Mouse (Mus musculus) gastrocnemius, adult 8-10 months (tissue): ENCODE measurements around the gene Hoxa10. TPM values are rescaled to one million over a fixed set of nuclear protein-coding genes. Genes with fewer than 3 reads are reported as not detected.
A peak's percentile ranks its signal among the peaks of the same experiment; 100 is the strongest.

ENCODE experiments used
- DNase-seq, 2 experiments: peaks; one replicate each; pipeline ENCODE4 v3.0.0; 2022; ENCODE audit warnings: low spot score in 2 of 2
- total RNA-seq, 4 experiments: library from RNA; stranded (reverse); gene quantifications; 2 replicates each; pipeline ENCODE4 v1.2.4; 2022

Gene Hoxa10
- total RNA-seq, 4 experiments from 2014 or later = 14.5 to 15.2 (median 14.8) TPM

DNA sequence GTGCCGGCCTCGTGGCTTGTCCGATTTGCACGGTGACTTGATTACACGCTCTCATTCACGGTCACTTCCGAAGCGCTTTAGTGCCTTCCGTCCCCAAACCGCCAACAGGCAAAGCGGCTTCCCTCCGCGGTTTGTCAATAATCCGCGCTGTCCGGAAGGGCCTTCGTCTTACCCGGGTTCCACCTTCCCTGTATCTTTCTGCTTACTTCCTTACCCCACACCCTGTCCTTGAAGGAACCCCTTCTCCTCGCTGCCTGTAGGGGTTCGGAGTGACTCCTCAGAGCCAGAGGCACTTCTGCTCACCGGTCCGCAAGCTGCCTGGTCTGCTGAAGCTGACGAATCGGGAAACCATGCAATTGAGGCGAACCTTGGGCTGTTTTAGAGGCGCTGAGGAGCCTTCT lies 5.7 kb upstream of the Hoxa10 start:
- peak in 1 of 2 experiments; percentile 10 for DNase-seq

DNA sequence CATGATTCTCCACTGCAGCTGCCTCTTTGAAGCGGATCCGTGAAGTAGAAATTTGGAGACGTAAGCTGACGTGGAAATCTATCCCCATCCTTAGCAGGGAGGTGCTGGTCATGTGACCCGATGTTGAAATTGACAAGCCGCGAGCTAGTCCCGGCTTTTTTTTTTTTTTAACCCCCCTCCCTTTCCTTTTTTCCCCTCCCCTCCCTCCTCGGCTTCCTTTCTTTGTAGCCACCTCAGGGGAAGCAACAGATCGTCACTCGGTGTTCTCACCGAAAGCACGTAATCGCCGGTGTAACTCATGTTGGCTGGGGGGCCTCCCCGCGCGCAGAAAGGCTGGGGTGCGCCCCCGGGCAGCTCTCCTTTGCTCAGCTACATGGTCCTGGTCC lies 5.1 kb upstream of the Hoxa10 start, which contains the start of gene Hoxa11:
Gene Hoxa11 (minus strand): TSS at position 54 of the 386 bp plus-strand sequence.
- DNase-seq = no peak

DNA sequence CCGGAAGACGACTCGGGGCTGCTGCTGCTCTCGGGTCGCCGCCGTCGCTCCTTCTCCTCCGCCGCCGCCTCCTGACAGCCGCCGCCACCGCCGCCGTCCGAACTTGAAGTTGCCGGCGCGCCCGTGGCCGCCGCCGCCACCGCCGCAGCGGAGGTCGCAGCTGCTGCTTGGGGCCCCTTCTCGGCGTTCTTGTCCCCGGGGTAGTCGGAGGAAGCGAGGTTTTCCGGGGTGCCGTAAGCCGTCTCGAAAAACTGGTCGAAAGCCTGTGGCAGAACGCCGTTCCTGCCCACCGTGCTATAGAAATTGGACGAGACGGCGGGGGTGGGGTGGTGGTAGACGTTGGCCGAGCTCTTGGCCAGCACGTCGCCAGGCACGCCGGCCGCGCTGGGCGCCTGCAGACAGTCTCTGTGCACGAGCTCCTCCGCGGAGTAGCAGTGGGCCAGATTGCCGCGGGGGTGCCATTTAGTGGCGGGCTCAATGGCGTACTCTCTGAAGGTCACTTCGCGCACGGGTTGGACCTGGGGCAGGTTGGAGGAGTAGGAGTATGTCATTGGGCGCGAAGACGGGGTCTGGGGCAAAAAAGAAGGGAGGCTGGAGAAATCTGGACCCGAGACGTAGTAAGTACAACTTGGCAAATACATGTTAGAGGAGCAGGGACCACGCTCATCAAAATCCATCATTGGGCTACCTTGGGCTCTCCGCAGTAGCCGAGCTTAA lies 4.5 kb upstream of the Hoxa10 start:
- DNase-seq = peak in 1 of 2 experiments; percentile 30

DNA sequence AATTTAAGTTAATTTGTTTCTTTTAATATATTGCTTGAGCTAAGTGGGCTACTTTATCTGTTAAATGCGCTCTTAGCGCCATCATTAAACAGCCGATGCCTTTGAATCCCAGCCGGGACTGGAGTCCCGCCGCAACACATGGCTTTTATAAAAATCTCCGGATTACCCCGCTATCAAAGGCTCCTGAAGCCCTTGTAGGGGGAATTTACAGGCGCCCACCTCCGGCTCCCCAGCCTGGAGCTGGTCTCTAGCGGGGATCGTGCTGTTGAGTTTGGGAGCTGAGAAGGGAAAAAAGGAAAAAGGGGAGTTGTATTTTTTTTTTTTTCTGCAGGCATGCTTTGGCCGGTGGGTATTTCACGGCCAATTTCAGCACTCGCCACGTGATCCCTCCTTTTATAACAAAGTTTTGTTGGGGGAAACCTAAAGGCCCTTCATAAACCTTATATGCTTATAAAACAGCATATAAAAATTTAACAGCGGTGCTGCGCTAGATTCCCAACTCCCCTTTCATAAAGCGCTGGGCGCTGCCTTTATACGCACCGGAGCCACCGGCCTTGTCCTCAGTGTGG lies 3.9 kb upstream of the Hoxa10 start:
- DNase-seq = no peak

DNA sequence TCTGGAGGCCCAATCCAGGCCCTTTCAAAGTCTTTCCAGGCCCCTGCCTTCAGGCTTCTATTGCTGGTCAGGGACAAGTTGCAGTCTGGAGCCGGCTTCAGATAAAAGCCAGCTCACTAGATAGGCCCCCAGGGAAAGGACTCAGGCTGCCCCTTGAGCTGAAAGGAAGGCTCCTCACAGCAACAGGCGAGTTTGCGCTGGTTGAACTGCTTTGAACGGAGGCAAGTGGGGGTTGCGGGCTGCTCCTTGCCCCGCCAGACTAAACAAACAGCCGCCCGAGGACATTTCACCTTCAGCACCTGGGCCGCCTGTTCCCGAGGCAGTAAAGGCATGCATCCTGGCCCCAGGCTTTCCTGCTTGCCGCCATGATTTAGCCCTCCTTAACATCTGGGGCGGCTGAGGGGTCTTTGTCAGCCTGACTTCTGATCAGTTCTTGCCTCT lies 3.0 kb upstream of the Hoxa10 start:
- DNase-seq = no peak

GRCm38 (mm10) chr6:52242801-52243332 lies 2.2 kb upstream of the Hoxa10 start:
- DNase-seq = no peak

GRCm38 (mm10) chr6:52241001-52241621 lies 457 bp upstream of the Hoxa10 start:
- DNase-seq = no peak

DNA sequence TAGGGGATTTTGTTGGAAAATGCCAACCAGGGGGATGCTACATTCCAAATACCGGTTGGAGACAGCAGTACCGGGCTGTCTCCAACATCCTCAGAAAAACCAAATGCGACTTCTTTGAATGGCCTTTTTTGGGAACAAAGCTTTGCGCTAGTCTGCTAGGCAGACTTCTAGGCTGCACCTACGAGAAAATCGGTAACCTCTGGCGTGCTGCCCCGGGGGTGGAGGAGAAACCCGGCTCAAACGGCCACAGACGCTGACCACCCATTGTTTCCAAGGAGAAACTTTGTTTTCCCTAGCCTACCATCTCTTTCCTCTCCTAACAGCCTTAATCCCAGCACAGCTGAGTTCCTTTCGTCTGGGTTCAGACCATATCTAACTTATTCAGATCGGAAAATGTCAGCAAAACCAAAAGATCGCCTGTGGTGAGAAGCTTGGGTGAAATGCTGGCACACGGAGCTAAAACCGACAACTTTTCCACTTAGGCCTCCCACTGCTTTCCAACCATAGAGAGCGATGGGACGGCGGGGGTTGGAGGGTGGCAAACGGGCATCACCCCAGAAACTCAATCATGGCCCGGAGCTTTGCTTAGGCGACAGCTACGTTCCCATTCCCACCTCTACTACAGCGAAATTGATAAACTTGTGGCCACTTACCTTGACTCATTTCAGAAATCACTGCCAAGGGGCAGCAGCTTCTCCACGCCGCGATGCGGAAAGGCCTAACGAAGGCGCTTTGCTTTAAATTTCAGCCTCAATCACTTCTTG lies 847 bp downstream of the Hoxa10 start:
- no peak for DNase-seq

DNA sequence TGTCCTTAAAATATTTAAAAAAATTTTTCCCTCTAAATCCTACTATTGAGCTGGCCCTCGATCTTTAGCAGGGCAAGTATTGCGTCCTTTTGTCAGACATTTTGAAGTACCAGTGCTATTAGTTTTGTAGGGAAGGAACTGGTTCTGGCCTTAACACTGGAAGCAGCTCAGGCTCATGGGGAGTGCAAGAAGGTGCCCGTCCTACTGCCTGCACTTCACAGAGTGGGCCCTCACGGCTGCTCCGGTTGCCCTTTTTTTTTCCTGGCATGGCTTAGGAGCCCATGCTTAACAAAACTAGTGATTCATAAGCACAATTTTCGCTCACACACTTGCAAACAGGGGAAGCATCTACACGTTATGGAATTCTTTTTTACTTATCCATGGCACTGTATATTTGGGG lies 1.7 kb downstream of the Hoxa10 start:
- no peak for DNase-seq

GRCm38 (mm10) chr6:52238155-52238545 lies 2.5 kb downstream of the Hoxa10 start:
- no peak for DNase-seq

- no peak for DNase-seq
Measured at GRCm38 (mm10) chr6:52237346-52238154, 3.1 kb downstream of the Hoxa10 start.

DNA sequence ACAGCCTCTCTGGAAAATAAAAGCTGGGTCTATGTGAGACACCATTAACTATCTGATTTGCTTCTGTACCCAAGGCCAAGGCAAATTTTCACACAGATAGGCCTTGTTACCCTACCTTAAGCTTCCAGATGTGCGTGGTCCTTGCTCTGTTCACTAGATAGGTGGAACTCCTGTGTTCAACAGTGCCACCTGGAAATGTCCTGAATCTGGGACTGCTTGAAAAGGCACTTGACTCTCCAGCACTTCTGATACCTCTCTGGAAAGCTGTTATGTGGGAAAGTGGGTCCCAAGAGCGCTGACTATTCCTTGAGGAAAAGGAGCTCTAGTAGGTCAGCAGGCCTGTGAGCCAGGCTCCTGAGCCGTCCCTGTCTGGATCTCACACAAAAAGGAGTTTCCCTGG lies 3.8 kb downstream of the Hoxa10 start:
- no peak for DNase-seq

- no peak for DNase-seq
Measured at GRCm38 (mm10) chr6:52235866-52236265, 4.8 kb downstream of the Hoxa10 start.

DNA sequence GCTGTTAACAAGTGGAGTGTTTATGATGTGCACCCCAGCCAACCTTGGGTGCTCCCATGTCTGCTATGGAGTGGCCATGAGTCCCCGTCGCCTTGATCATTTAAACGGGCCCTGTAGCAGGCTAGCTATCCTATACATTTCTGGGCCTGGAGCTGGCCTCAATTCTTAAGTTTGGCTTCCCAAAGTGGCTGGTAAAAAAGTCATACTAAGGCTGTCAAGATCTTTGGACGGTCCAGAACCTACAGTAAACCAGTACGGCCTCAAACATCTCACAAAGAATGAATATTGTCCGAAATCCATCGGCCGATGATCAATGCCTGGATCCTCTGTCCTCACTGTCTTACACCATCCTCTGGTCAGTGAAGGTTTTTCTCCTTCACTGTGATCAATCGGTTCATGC lies 5.4 kb downstream of the Hoxa10 start:
- no peak for DNase-seq

GRCm38 (mm10) chr6:52234428-52235140 lies 6.1 kb downstream of the Hoxa10 start:
- DNase-seq = peak; percentile 18 to 54

- peak; percentile 74 to 76 for DNase-seq
Measured at GRCm38 (mm10) chr6:52233546-52234427, 6.9 kb downstream of the Hoxa10 start.

DNA sequence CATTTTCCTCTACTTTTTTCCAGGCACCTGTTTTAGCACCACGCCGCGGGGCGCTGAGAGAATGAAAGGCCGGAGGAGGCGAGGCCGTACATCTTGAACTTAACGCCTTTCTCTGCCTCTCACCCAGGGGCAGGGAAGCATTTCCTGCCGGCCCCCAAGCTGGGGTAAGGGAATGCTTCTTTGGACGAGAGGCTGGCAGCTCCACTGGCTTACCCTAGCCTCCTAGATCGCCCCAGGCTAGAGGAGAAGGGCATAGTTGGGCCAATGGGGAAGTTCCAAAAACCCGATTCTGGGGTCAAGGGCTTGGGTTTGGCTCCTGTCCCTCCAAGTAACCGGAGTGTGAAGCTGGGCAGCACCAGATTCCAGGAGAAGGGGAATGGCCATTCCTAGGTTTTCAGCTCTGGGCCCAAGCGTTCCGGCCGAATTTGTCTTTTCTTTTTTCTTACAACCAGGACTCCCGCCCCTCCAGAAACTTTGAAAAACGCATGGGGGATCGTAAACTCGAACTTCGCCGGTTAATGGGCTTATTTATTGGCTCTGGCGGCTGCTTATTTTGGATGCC lies 7.6 kb downstream of the Hoxa10 start:
- peak in 1 of 2 experiments; percentile 12 for DNase-seq

GRCm38 (mm10) chr6:52232568-52232965 lies 8.1 kb downstream of the Hoxa10 start:
- DNase-seq = peak in 1 of 2 experiments; percentile 39
